Mouse (Mus musculus) T-cell, adult 66 days (primary cell): Measurements from ENCODE around the gene Tlr11. TPM values are rescaled to one million over a fixed set of nuclear protein-coding genes. Genes with fewer than 3 reads are reported as not detected.

Experiments
- total RNA-seq, 2 experiments: library from RNA; stranded (reverse); gene quantifications; 3 replicates in 1 of 2; 4 replicates in 1 of 2; pipeline ENCODE4 v1.2.4; 2023

Tlr11 gene
- under 1 TPM in 1 of 2 experiments, not detected in 1; 0.18 TPM for total RNA-seq

DNA sequence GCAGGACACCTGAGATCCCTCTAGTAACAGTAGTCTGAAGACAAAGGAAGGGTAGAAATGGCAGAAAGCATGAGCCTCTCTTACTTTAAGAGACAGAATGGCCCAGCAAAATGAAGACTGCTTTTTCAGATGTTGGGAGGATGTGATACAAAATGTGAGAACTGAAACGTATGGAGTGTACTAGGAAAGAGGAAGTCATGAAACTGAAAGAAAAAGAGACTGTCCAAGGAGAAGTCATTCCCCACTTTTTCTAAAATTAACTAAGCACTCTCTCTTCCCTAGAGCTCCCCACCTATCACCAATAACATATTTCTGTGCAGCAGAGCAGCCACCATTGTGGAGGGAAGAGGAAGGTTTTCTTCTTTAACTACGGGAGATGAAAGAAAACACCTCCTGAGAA, at the start of gene Tlr11:
Tlr11 (plus strand) TSS at position 322 of the 400 bp plus-strand sequence.

DNA sequence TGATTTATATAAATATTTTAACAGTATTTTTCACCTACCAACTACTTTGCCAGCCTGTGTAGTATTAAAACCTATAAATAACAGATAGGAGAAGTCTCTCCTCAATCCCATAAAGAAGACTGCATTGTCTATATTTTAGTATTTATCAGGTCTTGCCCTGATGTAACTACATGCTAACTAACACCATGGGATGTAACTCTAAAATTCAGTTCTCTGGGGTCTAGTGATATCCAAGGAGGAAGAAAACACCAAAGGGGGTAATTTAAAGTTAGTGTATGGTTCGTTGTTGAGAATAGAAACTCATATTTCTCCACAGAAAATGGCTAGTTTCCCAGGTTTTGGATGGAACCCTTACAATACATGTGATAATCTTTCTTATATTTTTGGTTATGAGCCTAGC, 31.1 kb upstream of the Tlr11 start, which contains the start of gene Olfr734:
Olfr734 (minus strand) TSS at position 101 of the 400 bp plus-strand sequence.

DNA sequence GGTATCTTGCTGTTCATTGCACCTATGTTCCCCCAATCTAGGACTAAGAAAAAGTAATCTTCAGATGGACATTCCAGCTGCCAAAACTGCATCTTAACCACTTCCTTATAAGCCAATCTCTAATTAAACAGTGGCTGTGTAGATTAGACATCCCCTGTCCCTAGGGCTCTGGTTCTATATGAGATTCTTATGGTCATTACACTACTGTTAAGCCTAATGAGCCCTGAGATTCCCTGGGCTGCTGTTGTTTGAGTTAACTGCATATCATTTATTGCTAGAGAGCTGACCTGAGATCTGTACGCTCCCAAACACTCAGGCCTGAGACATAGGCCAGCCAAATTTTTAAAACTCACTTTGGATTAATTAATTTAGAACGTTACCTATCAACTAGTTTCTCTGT, 8.9 kb upstream of the Tlr11 start, which contains the start of gene Olfr735:
Olfr735 (minus strand) TSS at position 77 of the 400 bp plus-strand sequence.

DNA sequence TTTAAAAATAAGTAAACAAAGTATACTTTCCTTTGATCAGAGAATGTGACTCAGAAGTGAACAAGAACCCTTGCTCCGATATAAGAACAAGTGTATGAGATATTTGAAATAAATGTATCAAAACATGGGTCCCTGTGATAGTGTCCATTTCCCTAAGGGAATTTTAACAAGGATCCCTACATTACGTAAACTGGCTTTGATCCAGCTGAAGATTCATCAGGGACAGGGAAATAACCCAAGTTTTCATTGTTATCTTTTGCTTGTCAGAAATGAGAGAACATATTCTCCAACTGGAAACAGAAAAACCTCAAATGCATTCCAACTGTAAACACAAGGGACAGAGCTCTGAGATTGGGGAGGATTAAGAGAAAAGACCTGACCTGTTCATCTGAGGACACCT, 23.1 kb downstream of the Tlr11 start, which contains the start of gene Olfr736:
Olfr736 (plus strand) TSS at position 301 of the 400 bp plus-strand sequence.

DNA sequence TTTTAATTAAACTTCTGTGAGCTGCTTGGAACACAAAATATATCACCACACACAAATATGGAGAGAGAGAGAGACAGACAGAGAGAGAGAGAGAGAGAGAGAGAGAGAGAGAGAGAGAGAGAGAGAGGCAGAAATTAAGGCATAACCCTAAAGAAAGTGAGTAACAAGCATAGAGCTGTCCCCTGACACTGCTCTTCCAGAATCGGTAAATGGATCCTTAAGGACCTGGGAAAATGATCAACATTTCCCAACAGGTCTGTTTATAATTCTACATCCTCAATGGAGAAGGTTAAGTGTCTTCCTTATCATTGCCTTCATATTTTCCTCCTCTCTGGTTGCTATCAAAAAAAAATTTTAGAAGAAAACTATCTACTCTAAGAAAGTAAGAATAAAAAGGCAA, 49.6 kb downstream of the Tlr11 start, which contains the start of gene Olfr738:
Olfr738 (plus strand) TSS at position 301 of the 400 bp plus-strand sequence.

Other genes starting within 250 kb of the Tlr11 start
- not detected for gene Olfr727, start 234.7 kb upstream of the Tlr11 start, total RNA-seq
- not detected for gene Olfr728, start 215.2 kb upstream of the Tlr11 start, total RNA-seq
- not detected for gene Olfr729, start 205.0 kb upstream of the Tlr11 start, total RNA-seq
- not detected for gene Olfr730, start 169.7 kb upstream of the Tlr11 start, total RNA-seq
- not detected for gene Olfr731, start 116.0 kb upstream of the Tlr11 start, total RNA-seq
- not detected for gene Olfr732, start 73.7 kb upstream of the Tlr11 start, total RNA-seq
- gene Olfr733, start 56.4 kb upstream of the Tlr11 start, total RNA-seq, result not detected
- not detected for gene Olfr734, start 31.2 kb upstream of the Tlr11 start, total RNA-seq
- gene Olfr735, start 9.0 kb upstream of the Tlr11 start, total RNA-seq, result not detected
- gene Olfr736, start 23.2 kb downstream of the Tlr11 start, total RNA-seq, result not detected
- gene Olfr738, start 49.7 kb downstream of the Tlr11 start, total RNA-seq, result not detected
- gene Olfr739, start 60.7 kb downstream of the Tlr11 start, total RNA-seq, result not detected
- not detected for gene Olfr740, start 87.6 kb downstream of the Tlr11 start, total RNA-seq
- gene Olfr741, start 114.8 kb downstream of the Tlr11 start, total RNA-seq, result not detected
- not detected for gene Olfr742, start 145.7 kb downstream of the Tlr11 start, total RNA-seq
- not detected for gene Olfr743, start 163.9 kb downstream of the Tlr11 start, total RNA-seq